Mouse (Mus musculus): ENCODE measurements around the gene Kcna5.

Kcna5 gene

DNA sequence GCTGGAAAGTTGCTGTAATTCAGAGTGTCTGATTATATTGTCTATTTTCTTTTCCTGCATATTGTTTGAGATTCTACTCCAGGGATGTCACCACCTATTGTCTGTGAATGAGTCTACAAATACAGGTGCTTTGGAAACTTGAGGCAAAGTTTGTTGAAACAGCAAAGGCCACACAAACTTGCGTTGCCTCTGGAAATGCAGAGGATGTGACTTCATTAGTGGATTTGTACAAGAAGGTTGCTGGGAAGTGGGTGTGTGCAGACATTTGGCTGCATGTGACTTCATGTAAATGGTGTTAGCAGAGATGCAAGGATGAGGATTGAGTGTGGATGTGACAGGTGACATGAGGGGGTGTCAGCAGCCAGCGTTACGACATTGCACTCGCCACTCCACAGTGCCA is 1.7 kb upstream of the Kcna5 start:
- DNase-seq (ENCODE audit: low spot score) = no peak

DNA sequence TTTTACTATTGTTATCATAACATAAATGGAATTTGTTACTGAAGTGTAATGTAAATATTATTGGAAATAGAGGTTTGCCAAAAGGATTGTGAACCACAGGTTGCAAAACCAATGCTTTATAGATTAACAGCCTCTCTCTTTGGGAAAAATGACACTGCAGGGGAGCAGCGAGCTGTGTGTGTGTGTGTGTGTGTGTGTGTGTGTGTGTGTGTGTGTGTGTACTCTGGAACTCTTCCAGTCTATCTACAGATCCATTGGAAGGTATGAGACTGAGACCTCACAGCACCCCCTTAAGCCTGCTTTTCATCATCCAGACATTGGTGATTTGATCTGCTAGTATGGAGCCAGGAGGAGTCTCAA is 679 bp upstream of the Kcna5 start:
- no peak for DNase-seq (ENCODE audit: low spot score)

DNA sequence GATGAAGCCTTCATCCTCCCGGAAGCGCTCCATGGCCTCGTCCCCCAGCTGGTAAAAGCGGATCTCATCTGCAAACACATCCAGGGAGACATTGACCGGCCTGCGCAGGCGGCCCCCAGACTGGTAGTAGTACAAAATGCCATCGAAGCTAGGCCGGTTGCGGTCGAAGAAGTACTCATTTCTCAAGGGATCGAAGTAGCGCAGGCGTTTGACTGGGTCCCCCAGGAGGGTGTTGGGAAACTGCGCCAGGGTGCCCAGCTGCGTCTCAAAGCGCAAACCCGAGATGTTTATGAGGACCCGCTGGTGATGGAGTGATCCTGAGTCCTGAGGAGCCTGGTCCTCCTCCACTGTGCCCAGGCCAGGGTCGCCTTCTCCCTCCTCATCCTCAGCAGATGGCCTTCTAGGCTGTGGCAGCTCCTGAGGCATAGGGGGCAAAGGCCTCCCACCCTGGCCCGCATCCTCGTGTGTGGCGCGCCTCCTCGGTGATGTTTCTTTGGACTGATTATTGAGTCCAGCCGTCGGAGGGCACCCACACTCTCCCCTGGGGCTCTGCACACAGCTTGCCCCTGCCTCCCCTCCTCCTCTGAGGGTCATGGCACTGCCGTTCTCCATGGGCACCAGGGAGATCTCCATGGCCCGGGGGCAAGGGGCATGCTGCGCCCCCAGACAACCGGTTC is 543 bp downstream of the Kcna5 start:
- no peak for DNase-seq (ENCODE audit: low spot score)

DNA sequence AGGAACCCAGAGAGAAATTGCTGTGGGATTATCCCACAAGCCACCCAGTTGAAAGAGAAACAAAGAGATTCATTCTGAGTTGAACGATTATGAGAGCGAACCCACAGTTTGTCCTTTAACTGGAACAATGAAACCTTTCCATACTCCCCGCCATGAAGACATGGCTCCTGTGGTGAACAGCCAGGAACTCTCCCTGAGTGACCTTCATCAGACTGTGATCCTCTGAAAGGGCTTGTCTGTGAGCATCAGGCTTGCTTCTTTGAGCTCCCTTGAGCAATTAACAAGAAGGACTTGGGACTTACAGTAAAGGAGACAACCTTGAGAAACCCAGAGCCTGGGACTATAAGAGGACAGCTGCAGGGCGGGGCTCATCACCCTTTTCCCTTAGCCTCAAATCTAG is 3.9 kb downstream of the Kcna5 start:
- DNase-seq (ENCODE audit: low spot score) = no peak

DNA sequence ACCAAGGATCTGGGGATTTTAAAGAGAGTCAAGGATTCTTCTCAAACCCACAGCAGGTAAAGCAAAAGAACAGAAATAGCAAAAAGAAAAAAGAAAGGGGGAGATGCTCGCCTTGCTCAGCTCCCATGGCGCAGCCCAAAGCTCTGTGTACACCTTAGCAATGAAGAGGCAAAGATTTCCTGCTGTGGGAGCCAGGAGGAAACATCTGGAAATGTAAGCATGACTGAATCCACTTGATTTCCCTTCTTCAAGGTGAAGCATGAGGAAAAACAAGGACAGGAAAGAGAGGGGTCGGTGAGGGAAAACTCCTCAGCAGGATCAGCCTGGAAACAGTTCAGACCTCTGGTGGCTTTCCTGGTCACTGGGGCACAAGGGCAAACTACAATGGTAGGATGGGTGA is 5.2 kb downstream of the Kcna5 start:
- no peak for DNase-seq (ENCODE audit: low spot score)

DNA sequence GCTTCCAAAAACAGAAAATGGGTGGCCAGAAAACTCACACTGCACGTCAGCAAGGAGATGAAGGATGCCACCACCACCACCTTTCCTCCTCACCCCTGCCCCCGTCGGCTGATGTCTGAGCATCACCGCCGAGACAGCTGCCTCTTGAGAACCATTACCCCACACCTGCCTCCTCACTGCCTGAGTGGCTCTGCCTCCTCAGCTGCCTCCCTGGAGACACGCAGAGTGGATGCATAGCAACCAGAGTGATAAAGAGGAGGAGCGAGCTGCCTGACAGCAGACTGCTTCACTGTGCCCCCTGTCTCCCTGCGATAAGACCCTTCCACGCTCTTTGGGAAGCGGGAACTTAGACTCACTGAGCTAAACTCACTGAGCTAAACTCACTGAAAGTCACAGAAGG is 20.5 kb downstream of the Kcna5 start:
- DNase-seq (ENCODE audit: low spot score) = no peak

DNA sequence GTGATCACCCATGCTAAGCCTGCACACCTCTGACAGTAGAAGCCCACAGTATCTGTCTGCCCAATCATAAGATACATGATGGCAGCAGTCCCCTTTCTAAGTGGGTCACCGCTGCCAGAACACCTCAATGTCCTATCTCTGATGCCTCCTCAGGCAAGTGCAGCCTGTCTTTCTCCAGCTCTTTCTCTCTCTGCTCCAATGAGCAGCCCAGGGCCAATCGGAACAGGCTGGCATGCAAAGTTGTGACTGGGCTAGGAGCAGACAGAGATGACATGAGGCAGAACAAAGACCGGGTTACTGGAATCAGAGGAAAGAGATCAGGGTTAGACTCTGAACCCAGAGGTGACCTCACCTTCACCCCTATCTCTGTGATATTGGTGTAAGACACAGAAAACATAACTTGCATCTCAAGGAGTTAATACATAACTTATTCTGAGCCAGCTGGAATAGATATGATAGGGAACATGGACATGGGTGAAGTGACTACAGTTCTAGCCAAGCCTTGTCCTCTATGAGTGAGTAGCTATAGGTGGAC is 21.4 kb downstream of the Kcna5 start:
- no peak for DNase-seq (ENCODE audit: low spot score)

DNA sequence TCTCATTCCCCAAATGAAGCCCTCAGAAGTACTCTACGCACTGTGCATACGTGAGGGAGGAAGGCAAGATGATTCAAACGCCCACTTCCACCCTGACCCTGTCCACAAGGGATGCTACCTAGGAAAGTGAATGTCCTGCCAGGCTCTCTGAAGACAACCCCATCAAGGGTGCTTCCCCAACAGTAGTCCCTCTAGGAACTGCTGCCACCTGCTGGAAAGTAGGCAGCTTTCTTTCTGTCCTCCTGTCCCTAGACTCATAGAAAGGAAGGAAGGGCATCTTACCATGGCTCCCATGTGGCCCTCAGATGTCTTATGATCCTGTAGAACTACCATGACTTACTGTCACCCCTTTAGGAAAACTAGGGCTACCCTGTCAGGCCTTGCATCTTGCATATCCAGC is 22.1 kb downstream of the Kcna5 start:
- peak; percentile 53 for DNase-seq (ENCODE audit: low spot score)

DNA sequence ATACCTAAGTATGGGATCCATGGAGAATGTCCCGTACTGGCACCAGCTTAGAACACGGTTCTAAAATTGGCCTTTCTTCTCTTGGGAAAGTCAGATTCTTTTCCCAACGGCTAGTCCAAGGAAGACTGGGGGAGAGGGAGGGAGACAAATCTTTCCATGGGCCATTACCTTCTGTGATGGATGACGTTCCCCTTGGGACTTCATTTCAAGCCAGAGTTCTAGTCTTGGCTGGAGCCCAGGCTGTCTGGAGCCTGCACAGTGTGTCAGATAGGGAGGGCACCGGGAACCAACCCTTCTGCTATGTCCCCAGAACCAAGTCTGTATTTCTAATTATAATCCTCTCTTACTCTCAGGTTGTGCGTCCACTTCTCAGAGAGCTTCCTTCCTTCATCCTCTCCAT is 26.5 kb downstream of the Kcna5 start:
- DNase-seq (ENCODE audit: low spot score) = no peak

DNA sequence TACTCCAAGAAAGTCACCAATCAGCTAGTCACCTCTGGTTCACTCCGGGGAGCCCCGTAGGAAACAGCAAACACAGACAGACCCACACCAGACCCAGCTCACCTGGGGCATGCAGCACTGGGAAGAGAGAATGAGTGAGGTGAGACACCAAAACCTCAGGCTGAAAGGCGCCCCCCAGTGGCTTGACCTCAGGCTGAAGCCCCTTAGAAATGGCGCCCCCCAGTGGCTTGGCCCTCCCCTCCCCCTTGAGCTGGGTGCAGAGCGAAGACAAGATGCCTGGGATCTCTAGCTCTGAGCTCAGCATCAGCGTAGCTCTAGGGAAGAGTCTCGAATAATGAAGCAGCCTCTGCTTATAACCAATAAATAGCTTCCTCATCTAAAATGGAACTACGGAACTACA is 31.3 kb downstream of the Kcna5 start:
- peak; percentile 59 for DNase-seq (ENCODE audit: low spot score)

DNA sequence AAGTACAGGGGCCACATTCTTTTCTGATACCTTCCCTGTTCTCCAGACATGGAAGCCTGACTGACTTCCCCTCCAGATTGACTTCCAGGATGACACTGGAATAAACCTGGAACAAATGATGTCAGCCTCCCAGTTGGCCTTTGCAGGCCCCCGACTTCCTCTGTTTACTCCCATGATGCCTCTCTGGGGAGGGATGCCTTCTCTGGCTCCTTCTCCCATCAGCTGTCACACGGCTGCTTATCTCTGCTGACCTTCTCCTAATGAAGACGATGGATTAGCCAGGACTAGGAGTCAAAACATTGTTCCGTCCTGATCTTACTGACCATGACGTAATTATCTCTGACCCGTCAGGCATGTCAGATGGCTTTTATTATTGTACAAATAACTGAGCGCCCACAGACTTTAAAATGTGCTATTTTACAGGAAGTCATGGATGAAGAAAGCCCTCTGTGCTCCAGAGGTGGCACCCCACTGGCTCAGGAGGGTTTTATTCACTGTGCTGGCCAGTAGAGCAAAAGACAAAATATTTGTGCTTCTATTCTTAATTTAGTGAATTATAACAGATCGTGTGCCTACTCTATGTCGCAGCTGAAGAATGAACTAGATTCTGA is 32.4 kb downstream of the Kcna5 start:
- DNase-seq (ENCODE audit: low spot score) = no peak

DNA sequence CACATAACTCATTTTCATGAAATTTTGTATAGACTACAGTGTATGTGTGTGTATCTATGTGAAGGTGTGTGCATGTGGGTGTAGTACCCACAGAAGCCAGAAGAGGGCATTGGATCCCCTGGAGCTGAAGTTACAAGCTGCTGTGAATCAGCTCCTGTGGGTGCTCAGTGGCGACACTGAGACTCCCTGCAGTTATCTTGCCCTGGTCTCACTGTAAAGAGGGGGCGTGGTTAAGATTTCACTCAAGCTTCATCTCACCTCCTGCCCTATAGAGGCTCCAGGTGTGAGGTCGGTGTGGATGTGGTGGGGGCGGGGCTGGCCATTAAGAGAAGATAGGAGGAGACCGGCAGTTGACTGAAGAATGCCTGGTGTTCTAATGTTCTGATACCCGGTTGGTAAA is 34.2 kb downstream of the Kcna5 start:
- no peak for DNase-seq (ENCODE audit: low spot score)

DNA sequence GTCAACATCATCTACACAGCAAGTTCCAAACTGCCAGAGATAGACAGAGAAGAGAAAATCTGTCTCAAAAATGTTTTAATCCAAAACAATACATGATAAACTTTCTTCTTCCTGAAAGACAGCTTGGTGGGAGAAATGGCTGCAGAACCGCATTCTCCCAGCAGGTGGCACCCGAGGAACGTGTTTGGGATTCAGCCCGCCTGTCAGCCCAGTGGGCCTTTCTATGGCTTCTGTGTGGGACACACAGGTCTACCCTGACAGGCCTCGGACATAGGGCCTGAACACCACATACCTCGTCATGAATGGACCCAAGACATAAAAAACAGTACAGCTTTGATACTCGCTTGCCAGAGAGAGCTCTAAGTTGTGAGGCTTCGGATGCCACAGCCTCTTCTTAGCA is 35.1 kb downstream of the Kcna5 start:
- DNase-seq (ENCODE audit: low spot score) = peak; percentile 91

DNA sequence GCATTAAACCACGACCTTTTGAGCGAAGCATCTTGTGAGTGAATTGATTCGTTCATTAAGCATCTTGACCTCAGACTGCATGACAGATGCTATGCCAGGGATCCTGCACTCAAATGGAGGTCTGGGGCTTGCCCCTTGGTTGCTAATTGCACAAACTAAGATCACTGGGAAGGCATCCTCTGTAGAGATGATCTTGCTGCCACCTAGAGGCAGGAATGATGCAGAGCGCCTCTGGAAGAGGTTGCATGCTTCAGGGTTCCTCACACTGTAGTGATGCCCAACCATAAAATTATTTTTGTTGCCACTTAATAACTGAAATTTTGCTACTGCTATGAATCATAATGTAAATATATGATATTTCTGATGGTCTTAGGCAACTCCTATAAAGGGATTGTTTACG is 37.3 kb downstream of the Kcna5 start:
- DNase-seq (ENCODE audit: low spot score) = peak; percentile 72

DNA sequence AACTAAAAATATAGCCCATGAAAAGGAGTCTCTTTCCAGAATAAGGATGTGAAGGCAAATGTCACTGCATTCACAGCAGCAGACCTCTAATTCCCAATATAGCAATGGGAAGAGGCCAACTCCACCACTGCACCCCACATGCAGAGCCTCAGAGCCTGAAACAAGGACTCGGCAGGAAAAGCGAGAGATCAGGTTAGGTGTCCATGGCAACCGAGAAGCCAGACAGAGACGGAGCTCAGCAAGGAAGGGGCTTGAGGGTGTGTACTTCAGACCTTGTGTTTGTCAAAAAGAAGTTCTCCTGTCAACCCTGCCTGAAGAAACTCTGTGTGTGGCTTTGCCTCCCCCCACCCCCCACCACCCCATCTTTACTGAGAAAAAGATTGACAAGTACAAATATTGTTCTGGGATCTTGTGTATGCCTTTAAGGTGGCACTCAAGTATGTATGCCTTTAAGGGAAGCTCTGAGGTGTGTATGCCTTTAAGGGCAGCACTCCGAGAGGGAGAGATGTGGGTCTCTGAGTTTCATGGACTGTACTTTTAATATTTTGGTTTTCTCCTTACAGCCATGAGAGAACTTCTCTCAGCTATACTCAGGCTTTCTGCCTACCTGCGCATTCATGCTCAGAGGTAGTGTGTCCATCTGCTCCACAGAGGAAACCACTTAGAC is 37.9 kb downstream of the Kcna5 start:
- DNase-seq (ENCODE audit: low spot score) = no peak

DNA sequence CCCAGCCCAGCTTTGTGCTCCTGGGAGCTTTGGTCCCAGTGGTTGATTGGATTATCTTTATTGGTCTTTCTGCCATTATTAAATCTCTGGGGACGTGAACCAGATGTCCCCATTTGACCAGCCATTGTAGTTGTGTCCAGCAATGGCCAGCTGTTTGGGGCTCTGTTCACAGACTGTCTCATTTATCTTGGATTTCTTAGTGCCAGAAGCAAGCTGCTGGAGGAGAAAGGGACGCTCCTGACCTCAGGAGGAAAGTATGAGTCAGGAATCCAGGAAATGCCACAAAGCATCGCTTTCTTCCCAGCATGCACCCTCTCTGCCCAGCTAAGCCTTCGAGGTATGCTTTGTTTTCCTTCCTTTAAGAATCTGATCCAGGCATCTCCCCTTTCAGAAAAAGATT is 48.1 kb downstream of the Kcna5 start:
- no peak for DNase-seq (ENCODE audit: low spot score)

DNA sequence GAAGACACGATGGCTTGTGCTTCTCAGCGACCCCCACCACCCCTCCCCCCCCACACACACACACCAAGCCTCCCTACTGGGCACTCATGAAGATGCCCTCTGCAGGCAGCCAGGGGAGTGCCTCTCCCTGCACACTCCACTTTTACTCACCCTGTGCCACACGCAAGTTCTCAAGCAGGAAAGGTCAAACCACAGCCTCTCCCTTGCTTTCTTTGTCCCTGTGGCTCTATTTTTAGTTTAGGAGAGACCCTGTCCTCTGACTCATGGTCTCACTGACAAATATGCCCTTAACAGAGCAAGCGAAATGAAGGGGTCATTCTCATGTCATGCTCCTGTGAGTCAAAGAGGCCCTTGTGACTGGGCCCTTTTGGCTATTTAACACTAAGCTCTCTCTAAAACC is 50.3 kb downstream of the Kcna5 start:
- no peak for DNase-seq (ENCODE audit: low spot score)

DNA sequence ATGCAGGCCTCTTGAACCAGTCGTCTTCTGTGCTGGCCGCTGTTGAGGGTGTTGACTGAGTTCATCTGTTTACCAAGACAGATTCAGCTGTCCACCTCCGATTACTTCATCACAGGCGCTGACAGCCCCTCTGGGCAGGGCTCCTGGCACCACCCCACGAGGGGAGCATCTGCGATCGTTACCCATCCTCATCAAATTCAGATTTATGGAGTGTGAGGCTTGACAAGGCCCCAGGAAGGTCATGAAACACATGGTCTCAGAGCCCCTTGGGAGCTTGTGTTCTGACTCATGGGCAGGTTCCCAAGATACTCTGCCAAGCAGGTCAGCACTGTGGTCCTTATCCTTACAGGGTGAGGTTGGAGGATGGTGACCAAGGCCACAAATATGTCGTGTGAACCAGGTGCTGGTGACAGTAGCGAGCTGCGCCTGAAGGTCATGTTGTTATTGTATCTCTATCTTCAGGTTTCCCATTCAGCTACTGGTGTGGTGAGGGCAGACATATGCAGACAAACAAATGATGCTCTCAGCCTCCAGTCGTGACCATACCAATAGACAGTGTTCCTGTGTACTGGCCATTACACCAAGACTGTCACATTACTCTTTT is 51.8 kb downstream of the Kcna5 start:
- DNase-seq (ENCODE audit: low spot score) = no peak
